Mouse (Mus musculus): ENCODE data around the gene Galntl5. TPM values are rescaled to one million over a fixed set of nuclear protein-coding genes. Genes with fewer than 3 reads are reported as not detected.

Galntl5 gene
- not detected in 2 replicates for polyA plus RNA-seq (2015; fragmentation: Nextera tagmentation; extraction: Ambion mirVana)

GRCm38 (mm10) chr5:25181004-25181531 is at the start of gene Galntl5:
Gene Galntl5, plus strand, starts transcription at chr5:25181460.
- ATAC-seq (replicated peaks; ENCODE audit: extremely low read depth, insufficient read depth, low FRiP score): no peak
- no peak within 1 kb of the TSS for H3K27ac ChIP-seq (ENCODE audit: low read length)
- no peaks in the 10 kb centered on the region for H3K27me3 ChIP-seq (ENCODE audit: control insufficient read depth, insufficient read depth, low read length)
- no peak within 1 kb of the TSS for H3K4me3 ChIP-seq (ENCODE audit: low read length)
- WGBS: 50% methylated on average over 1 of the region's 1 CpGs
- no peaks in the 10 kb centered on the region for H3K36me3 ChIP-seq (ENCODE audit: control insufficient read depth, insufficient read depth)
- no peak within 1 kb of the TSS for H3K9ac ChIP-seq (ENCODE audit: low read length)
- no peak within 1 kb of the TSS for H3K4me2 ChIP-seq (ENCODE audit: low read depth, low read length)
- H3K4me1 ChIP-seq (ENCODE audit: control insufficient read depth, insufficient read depth, low read length): peaks cover 5% of the 10 kb centered on the region; the same call in 1 of the 2 replicates
- no peaks in the 10 kb centered on the region; the same call in 1 of the 2 replicates for H3K9me3 ChIP-seq (replicated peaks; ENCODE audit: control insufficient read depth, low read length)

- Histone ChIP-seq H3K27ac (ENCODE audit: low read length) (no peak overlapping the region), H3K4me3 (ENCODE audit: low read length) (no peak overlapping the region), H3K9ac (ENCODE audit: low read length) (no peak overlapping the region), H3K36me3 (ENCODE audit: control insufficient read depth, insufficient read depth) (no peaks in the 10 kb centered on the region), H3K4me2 (ENCODE audit: low read depth, low read length) (no peak overlapping the region), H3K27me3 (ENCODE audit: control insufficient read depth, insufficient read depth, low read length) (no peaks in the 10 kb centered on the region), H3K9me3 (replicated peaks; ENCODE audit: control insufficient read depth, low read length) (no peaks in the 10 kb centered on the region), H3K4me1 (ENCODE audit: control insufficient read depth, insufficient read depth, low read length) (no peaks in the 10 kb centered on the region)
- WGBS: 76% methylated on average over 7 of the region's 7 CpGs
- ATAC-seq (replicated peaks; ENCODE audit: extremely low read depth, insufficient read depth, low FRiP score): no peak
These were observed 34.6 kb upstream of the Galntl5 start for GRCm38 (mm10) chr5:25146705-25147104.

- no peak for ATAC-seq (replicated peaks; ENCODE audit: extremely low read depth, insufficient read depth, low FRiP score)
- WGBS: 51% methylated on average over 2 of the region's 2 CpGs
- no peaks in the 10 kb centered on the region for H3K27me3 ChIP-seq (ENCODE audit: control insufficient read depth, insufficient read depth, low read length)
These were observed 31.8 kb upstream of the Galntl5 start for GRCm38 (mm10) chr5:25149331-25149965.

GRCm38 (mm10) chr5:25153491-25153890 is 27.8 kb upstream of the Galntl5 start:
- no peak overlapping the region for H3K9ac ChIP-seq (ENCODE audit: low read length)
- 73% methylated on average over 2 of the region's 2 CpGs for WGBS
- H3K4me2 ChIP-seq (ENCODE audit: low read depth, low read length): no peak overlapping the region
- no peaks in the 10 kb centered on the region for H3K9me3 ChIP-seq (replicated peaks; ENCODE audit: control insufficient read depth, low read length)
- no peak overlapping the region for H3K4me3 ChIP-seq (ENCODE audit: low read length)
- H3K36me3 ChIP-seq (ENCODE audit: control insufficient read depth, insufficient read depth): no peaks in the 10 kb centered on the region
- ATAC-seq (replicated peaks; ENCODE audit: extremely low read depth, insufficient read depth, low FRiP score): no peak
- H3K27ac ChIP-seq (ENCODE audit: low read length): no peak overlapping the region
- H3K27me3 ChIP-seq (ENCODE audit: control insufficient read depth, insufficient read depth, low read length): no peaks in the 10 kb centered on the region
- no peaks in the 10 kb centered on the region for H3K4me1 ChIP-seq (ENCODE audit: control insufficient read depth, insufficient read depth, low read length)

More at GRCm38 (mm10) chr5:25149331-25149965, 31.8 kb upstream of the Galntl5 start:
- H3K9ac ChIP-seq (ENCODE audit: low read length): no peak overlapping the region
- no peaks in the 10 kb centered on the region for H3K9me3 ChIP-seq (replicated peaks; ENCODE audit: control insufficient read depth, low read length)
- H3K27ac ChIP-seq (ENCODE audit: low read length): no peak overlapping the region
- no peak overlapping the region for H3K4me2 ChIP-seq (ENCODE audit: low read depth, low read length)
- H3K4me3 ChIP-seq (ENCODE audit: low read length): no peak overlapping the region
- no peaks in the 10 kb centered on the region for H3K36me3 ChIP-seq (ENCODE audit: control insufficient read depth, insufficient read depth)
- H3K4me1 ChIP-seq (ENCODE audit: control insufficient read depth, insufficient read depth, low read length): no peaks in the 10 kb centered on the region

DNA sequence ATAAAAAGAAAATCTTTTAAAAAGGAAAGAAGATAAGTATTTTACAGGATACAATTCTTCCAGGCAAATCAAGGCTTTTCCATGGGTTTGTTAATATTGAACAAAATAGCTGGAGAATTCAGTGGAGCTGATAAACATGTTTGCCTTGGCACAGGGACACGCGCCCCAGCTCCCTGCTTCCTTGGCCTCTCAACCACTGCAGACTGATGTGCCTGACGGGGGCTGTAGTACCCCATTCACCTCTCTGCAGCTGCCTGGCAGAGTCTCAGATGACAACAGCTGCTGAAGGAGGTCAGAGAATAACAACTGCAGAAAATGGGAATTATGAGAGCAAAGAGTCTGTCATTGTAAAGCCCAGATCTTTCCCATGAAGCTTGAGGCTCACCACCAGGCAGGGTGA is 27.3 kb upstream of the Galntl5 start:
- no peak overlapping the region for H3K27ac ChIP-seq (ENCODE audit: low read length)
- no peak for ATAC-seq (replicated peaks; ENCODE audit: extremely low read depth, insufficient read depth, low FRiP score)
- no peak overlapping the region for H3K9ac ChIP-seq (ENCODE audit: low read length)
- no peak overlapping the region for H3K4me3 ChIP-seq (ENCODE audit: low read length)
- 59% methylated on average over 3 of the region's 3 CpGs for WGBS
- H3K27me3 ChIP-seq (ENCODE audit: control insufficient read depth, insufficient read depth, low read length): no peaks in the 10 kb centered on the region
- H3K36me3 ChIP-seq (ENCODE audit: control insufficient read depth, insufficient read depth): no peaks in the 10 kb centered on the region
- no peaks in the 10 kb centered on the region for H3K4me1 ChIP-seq (ENCODE audit: control insufficient read depth, insufficient read depth, low read length)
- H3K9me3 ChIP-seq (replicated peaks; ENCODE audit: control insufficient read depth, low read length): no peaks in the 10 kb centered on the region
- no peak overlapping the region for H3K4me2 ChIP-seq (ENCODE audit: low read depth, low read length)

DNA sequence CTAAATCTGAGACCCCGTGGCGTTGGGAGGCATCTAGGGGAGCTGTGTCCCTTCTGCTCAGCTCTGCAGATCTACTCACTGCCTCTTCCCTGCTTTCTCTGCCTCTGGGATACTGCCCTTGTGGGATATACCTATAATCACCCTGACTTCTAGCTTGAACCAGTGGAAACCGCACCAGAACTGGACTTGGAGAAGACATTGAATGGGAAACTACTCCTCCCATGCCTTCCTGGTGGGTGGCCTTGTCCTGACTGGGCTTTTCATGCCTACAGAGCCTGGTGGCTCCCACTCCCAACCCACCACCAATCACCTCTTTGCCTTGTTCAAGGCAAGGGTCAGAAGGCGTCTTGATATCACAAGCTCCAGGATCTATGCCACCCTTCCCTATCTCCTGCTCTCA is 26.4 kb upstream of the Galntl5 start:
- Histone ChIP-seq H3K4me2 (ENCODE audit: low read depth, low read length) (no peak overlapping the region), H3K27me3 (ENCODE audit: control insufficient read depth, insufficient read depth, low read length) (no peaks in the 10 kb centered on the region), H3K27ac (ENCODE audit: low read length) (no peak overlapping the region), H3K9me3 (replicated peaks; ENCODE audit: control insufficient read depth, low read length) (no peaks in the 10 kb centered on the region), H3K36me3 (ENCODE audit: control insufficient read depth, insufficient read depth) (no peaks in the 10 kb centered on the region), H3K4me3 (ENCODE audit: low read length) (no peak overlapping the region), H3K4me1 (ENCODE audit: control insufficient read depth, insufficient read depth, low read length) (no peaks in the 10 kb centered on the region), H3K9ac (ENCODE audit: low read length) (no peak overlapping the region)
- no peak for ATAC-seq (replicated peaks; ENCODE audit: extremely low read depth, insufficient read depth, low FRiP score)
- WGBS: 87% methylated on average over 4 of the region's 4 CpGs

- 83% methylated on average over 3 of the region's 3 CpGs for WGBS
- H3K4me2 ChIP-seq (ENCODE audit: low read depth, low read length): no peak overlapping the region
- H3K27ac ChIP-seq (ENCODE audit: low read length): no peak overlapping the region
- H3K4me3 ChIP-seq (ENCODE audit: low read length): no peak overlapping the region
- no peaks in the 10 kb centered on the region for H3K9me3 ChIP-seq (replicated peaks; ENCODE audit: control insufficient read depth, low read length)
- no peaks in the 10 kb centered on the region for H3K36me3 ChIP-seq (ENCODE audit: control insufficient read depth, insufficient read depth)
- no peak for ATAC-seq (replicated peaks; ENCODE audit: extremely low read depth, insufficient read depth, low FRiP score)
- no peaks in the 10 kb centered on the region for H3K4me1 ChIP-seq (ENCODE audit: control insufficient read depth, insufficient read depth, low read length)
- H3K27me3 ChIP-seq (ENCODE audit: control insufficient read depth, insufficient read depth, low read length): no peaks in the 10 kb centered on the region
- no peak overlapping the region for H3K9ac ChIP-seq (ENCODE audit: low read length)
These were observed 25.9 kb upstream of the Galntl5 start for GRCm38 (mm10) chr5:25155351-25155750.

DNA sequence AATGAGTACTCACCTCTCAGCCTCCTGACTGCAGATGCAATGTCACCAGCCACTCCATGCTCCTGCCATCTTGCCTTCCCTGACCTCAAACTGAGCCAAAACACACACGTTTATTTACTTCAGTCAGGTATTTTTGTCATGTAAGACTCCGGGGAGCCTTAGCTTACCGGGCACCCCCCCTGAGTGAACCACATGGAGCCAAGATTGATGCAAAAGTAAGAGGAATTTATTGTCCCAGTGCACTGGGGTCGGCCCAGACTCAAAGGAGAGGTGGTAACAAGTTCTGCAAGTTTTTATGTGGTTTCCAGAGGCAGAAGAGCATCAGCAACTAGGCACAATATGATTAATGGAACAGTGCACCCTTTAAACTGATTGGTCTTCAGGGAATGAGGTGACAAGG is 24.1 kb upstream of the Galntl5 start:
- 52% methylated on average over 4 of the region's 4 CpGs for WGBS
- H3K27ac ChIP-seq (ENCODE audit: low read length): no peak overlapping the region
- ATAC-seq (replicated peaks; ENCODE audit: extremely low read depth, insufficient read depth, low FRiP score): no peak

DNA sequence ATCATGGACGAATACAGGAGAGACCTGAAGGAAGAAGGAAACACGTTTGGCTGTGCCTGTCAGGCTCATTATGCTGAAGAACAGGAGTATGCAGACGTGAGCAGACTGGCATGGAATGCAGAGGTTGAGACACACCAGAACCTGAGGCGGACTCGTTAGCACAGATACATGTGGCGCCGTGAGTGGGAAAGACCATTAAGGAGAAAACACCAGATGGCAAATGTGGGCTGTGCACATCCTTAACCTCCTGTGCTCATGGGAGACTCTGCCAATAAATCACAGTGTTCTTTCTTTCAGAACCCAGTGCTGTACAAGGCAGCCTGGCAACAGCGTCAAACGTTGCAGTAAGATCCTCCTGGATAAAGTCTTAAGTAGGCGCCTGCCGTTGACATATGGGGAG is 20.7 kb upstream of the Galntl5 start:
- no peak for ATAC-seq (replicated peaks; ENCODE audit: extremely low read depth, insufficient read depth, low FRiP score)
- Histone ChIP-seq H3K27me3 (ENCODE audit: control insufficient read depth, insufficient read depth, low read length) (no peaks in the 10 kb centered on the region), H3K4me3 (ENCODE audit: low read length) (no peak overlapping the region), H3K27ac (ENCODE audit: low read length) (no peak overlapping the region), H3K4me2 (ENCODE audit: low read depth, low read length) (no peak overlapping the region), H3K4me1 (ENCODE audit: control insufficient read depth, insufficient read depth, low read length) (no peaks in the 10 kb centered on the region), H3K9me3 (replicated peaks; ENCODE audit: control insufficient read depth, low read length) (no peaks in the 10 kb centered on the region), H3K36me3 (ENCODE audit: control insufficient read depth, insufficient read depth) (no peaks in the 10 kb centered on the region), H3K9ac (ENCODE audit: low read length) (no peak overlapping the region)
- WGBS: 73% methylated on average over 11 of the region's 11 CpGs

More for the DNA sequence above, 24.1 kb upstream of the Galntl5 start:
- Histone ChIP-seq H3K4me3 (ENCODE audit: low read length) (no peak overlapping the region), H3K4me2 (ENCODE audit: low read depth, low read length) (no peak overlapping the region), H3K36me3 (ENCODE audit: control insufficient read depth, insufficient read depth) (no peaks in the 10 kb centered on the region), H3K9ac (ENCODE audit: low read length) (no peak overlapping the region), H3K27me3 (ENCODE audit: control insufficient read depth, insufficient read depth, low read length) (no peaks in the 10 kb centered on the region), H3K9me3 (replicated peaks; ENCODE audit: control insufficient read depth, low read length) (no peaks in the 10 kb centered on the region), H3K4me1 (ENCODE audit: control insufficient read depth, insufficient read depth, low read length) (no peaks in the 10 kb centered on the region)

All from heart, embryonic 16.5 days (tissue).